Mouse (Mus musculus) adrenal gland, adult 2 months (tissue): Measurements from ENCODE around the gene Nol6. TPM values are rescaled to one million over a fixed set of nuclear protein-coding genes. Genes with fewer than 3 reads are reported as not detected.
A peak's percentile ranks its signal among the peaks of the same experiment; 100 is the strongest.
"Not testable (repeated sequence)": the region's sequence is repeated elsewhere in the genome, so short reads cannot be mapped to it uniquely, and the experiment has no call there.

ENCODE experiments used
- DNase-seq: peaks from one replicate; pipeline ENCODE4 v3.0.0; 2021
- polyA plus RNA-seq: library from polyadenylated mRNA; depleted of rRNA; stranded (reverse); fragments of >200 nt; gene quantifications from 2 replicates; pipeline ENCODE4 v1.2.3, GENCODE M21; 2012; rRNA removed
- total RNA-seq, 2 experiments: library from RNA; stranded (reverse); gene quantifications; 2 replicates each; pipeline ENCODE4 v1.2.3; 2021

Gene Nol6
- total and polyA plus RNA-seq, 3 experiments: 58.1 to 89.8 (median 59.3) TPM

DNA sequence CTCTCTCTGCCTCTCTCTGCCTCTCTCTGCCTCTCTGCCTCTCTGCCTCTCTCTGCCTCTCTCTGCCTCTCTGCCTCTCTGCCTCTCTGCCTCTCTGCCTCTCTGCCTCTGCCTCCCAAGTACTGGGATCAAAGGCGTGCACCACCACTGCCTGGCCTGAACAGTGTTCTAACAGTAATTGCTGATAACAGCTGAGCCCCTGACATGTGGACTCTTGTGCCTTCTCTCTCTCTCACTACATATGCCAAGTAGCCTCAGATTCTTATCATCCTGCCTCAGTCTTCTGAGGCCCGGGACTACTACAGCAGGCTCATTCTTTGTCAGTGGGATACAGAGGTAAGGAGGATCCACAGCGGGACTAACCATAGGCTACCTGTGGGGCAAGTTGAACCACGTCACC, 41.5 kb downstream of the Nol6 start:
- DNase-seq: not testable (repeated sequence)

DNA sequence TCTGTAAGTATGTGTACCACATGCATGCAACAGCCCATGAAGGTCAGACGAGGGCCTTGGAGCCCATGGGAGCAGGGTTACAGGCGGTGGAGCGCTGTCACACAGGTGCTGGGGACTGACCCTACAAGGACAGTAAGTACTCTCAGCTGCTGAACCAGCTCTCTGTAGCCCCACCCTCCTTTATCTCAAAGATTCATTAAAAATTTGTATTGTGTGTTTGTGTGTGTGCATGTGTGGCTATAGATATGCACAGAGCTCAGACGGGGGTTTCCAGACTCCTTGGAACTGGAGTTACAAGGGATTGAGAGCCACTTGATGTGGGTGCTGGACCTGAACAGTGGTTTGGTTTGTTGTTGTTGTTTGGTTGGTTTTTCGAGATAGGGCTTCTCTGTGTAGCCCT, 42.5 kb downstream of the Nol6 start:
- no peak for DNase-seq

DNA sequence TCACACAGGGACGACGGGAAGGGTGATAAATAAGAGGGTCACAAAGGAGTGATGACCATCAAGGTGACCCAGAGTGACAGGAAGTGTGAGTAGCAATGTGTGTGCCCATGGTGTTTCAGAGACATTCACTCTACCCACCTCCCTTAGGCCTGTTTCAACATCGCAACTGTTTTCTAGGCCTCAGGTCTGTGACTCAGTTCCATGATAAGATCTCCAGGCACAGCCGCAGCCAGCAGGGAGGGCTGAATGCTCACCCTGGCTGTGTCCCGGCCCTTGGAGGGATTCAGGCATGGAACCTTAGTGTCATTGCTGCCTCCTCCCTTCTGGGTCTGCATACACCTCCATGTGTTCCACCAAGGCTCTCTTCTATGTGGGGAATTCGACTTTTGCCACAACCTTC, 45.5 kb downstream of the Nol6 start:
- peak; percentile 23 for DNase-seq

DNA sequence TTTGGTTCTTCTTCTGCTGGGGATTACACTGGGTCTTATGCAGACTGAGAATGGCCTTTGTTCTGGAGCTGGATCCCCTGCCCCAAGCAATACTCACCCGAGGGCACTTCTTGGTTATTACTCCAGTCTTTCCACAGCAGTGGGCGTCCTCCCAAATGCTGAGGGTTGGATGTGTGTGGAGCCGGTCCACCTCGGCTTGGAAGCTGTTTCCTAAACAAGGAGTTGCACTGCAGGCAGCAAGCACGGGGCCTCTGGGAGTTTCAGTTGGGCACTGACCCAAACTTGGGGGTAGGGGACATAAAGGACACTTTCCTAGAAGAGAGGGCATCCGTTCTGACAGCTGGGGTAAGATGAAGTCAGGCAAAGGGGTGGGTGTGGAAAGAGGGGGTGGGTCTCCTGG, 49.8 kb downstream of the Nol6 start:
- DNase-seq: no peak

DNA sequence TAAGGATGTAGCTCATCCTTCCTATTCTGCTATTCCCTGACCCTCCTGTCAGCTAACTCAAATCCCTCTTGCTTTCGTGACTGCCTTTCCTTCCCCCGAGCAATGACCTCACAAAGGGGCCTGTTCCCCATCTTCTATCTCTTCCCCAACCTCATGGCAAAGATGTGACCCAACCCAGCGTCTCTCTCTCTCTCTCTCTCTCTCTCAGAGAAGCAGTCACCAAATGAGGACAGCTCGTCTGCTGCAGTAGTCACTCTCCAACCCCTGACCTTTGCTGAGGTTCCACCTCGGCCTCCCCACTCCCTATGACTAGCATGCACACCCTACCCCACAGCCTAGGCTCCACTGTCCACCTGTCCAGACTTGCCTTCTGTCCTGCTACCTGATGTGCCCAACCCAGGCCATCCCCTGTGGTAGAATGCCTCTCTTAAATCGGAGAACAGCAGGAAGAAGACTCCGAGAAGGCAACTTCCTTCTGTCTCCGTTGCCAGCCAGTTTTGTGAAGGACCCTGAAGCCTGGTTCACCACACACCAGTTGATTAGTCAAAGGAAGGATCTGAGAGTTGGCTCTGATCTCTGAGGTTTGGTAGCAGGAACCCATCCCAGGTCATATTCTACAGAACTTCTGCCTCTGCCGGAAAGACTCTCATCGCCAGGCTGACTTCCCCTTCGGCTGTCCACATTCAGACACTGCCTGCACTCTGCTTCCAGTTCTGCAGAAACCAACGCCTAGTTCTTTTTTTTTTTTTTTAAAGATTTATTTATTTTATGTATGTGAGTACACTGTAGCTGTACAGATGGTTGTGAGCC, 51.0 kb downstream of the Nol6 start:
- no peak for DNase-seq

DNA sequence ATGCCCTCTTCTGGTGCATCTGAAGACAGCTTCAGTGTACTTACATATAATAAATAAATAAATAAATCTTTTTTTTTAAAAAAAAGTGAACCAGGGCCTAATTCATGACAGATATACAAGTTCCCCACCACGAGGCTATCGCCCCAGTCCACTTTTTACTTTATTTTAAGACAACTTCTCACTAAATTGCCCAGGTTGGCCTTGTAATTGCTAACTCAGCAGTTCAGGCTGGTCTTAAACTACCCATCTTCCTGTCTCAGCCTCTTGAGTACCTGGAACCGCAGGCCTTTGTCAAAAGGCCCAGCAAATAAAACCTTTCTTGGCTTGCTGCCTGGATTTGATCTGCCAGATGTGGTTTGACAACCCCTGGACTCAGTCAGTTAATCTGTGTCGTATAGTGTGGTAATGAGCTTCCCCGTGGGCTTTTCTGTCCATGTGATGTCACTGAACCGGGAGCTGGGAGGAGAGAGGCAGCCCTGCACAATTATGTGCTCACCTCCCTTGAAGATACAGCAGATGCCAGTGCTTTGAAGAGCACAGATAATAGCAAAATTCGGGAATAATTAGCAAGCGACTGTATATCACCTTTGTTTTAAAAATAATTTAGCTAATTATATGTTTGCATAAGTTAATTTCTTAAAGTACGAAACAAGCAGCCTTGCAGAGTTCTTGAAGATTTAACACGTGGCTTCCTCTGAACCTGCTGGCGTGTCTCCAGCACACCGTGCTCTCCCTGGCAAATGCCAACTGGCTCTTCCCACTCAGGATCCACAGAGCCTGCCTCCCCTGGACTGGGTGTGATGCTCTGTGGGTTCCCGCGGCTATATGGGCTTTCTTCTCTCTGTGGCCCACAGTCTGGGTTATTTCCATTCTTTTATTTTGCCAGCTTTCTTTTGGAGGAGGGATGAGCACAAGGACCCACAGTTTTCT, 52.5 kb downstream of the Nol6 start:
- DNase-seq: no peak

DNA sequence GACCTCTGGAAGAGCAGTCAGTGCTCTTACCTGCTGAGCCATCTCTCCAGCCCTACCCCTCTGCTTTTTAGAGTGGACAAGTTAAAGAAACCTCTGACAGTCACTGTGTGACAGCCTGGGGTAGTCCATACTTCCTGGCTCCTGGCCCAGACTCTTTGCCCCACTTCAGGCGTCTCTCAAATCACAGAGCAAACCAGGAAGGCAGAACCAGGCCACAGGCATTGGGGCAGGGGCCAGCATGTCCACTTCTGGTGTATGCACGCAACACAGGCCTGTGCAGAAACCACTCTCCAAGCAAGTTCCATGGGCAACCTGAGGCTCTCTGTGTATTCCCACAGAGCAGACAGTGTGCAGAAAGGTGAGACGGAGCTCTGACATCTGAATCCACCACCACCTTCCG, 59.1 kb downstream of the Nol6 start:
- no peak for DNase-seq

Other genes starting within 250 kb of the Nol6 start
- 100 to 1,000 TPM in 1 of 2 experiments, not detected in 1; 112 TPM for gene Spink4, start 204.4 kb downstream of the Nol6 start, total RNA-seq
- gene Spink4, start 204.4 kb downstream of the Nol6 start, polyA plus RNA-seq: 6.3 and 15.7 TPM in 2 replicates
- gene Bag1, start 176.2 kb downstream of the Nol6 start, total RNA-seq: 100 to 1,000 TPM; 274 to 368 TPM
- gene Bag1, start 176.2 kb downstream of the Nol6 start, polyA plus RNA-seq: 268 and 567 TPM in 2 replicates
- gene Chmp5, start 176.0 kb downstream of the Nol6 start, total RNA-seq: 100 to 1,000 TPM; 101 to 104 TPM
- gene Chmp5, start 176.0 kb downstream of the Nol6 start, polyA plus RNA-seq: 4.1 and 4.5 TPM in 2 replicates
- gene Nfx1, start 153.5 kb downstream of the Nol6 start, total RNA-seq: 10 to 100 TPM; 66.1 to 93.2 TPM
- 23.7 and 31.0 TPM in 2 replicates for gene Nfx1, start 153.5 kb downstream of the Nol6 start, polyA plus RNA-seq
- 10 to 100 TPM; 20.8 to 42.1 TPM for gene Aqp7, start 76.3 kb downstream of the Nol6 start, total RNA-seq
- 12.5 and 15.2 TPM in 2 replicates for gene Aqp7, start 76.3 kb downstream of the Nol6 start, polyA plus RNA-seq
- gene Aqp3, start 26.3 kb downstream of the Nol6 start, total RNA-seq: under 1 TPM in 1 of 2 experiments, not detected in 1; 0.28 TPM
- 0.22 and 0.40 TPM in 2 replicates for gene Aqp3, start 26.3 kb downstream of the Nol6 start, polyA plus RNA-seq
- 100 to 1,000 TPM in 1 of 2 experiments, 10 to 100 TPM in 1; 94.6 to 105 TPM for gene Ube2r2, start 11.3 kb upstream of the Nol6 start, total RNA-seq
- 32.7 and 45.5 TPM in 2 replicates for gene Ube2r2, start 11.3 kb upstream of the Nol6 start, polyA plus RNA-seq
- gene Ubap2, start 150.7 kb upstream of the Nol6 start, total RNA-seq: 10 to 100 TPM; 34.4 to 42.4 TPM
- gene Ubap2, start 150.7 kb upstream of the Nol6 start, polyA plus RNA-seq: 206 and 245 TPM in 2 replicates
- gene Dcaf12, start 190.4 kb upstream of the Nol6 start, total RNA-seq: 10 to 100 TPM; 44.5 to 49.4 TPM
- 22.1 and 26.0 TPM in 2 replicates for gene Dcaf12, start 190.4 kb upstream of the Nol6 start, polyA plus RNA-seq
- gene Ubap1, start 224.5 kb upstream of the Nol6 start, total RNA-seq: 10 to 100 TPM; 50.2 to 59.9 TPM
- gene Ubap1, start 224.5 kb upstream of the Nol6 start, polyA plus RNA-seq: 13.9 and 16.0 TPM in 2 replicates